ENCODE assay signal across 1 mouse cellular context in genomic region chr13:22006334-22007120, GRCm38 (mm10).
TF ChIP-seq lines count a peak whose summit lies in the region.

No protein-coding gene starts in this region.

TF ChIP-seq in CH12.LX, 34 proteins besides CTCF, POLR2A, EP300 and RAD21 (continued from another document):
- TF ChIP-seq USF1 (IDR thresholded peaks at IDR 0.05; ENCODE audit: low read depth, low read length) (no peak), SIN3A (IDR thresholded peaks at IDR 0.05; ENCODE audit: low read length) (no peak)
TF ChIP-seq in CH12.LX: peak in this region for 0.
